Mouse (Mus musculus) midbrain, embryonic 15.5 days (tissue): ENCODE data around the gene Slc25a39. TPM values are rescaled to one million over a fixed set of nuclear protein-coding genes. Genes with fewer than 3 reads are reported as not detected.

Source experiments
- ATAC-seq: fragments of 200-750 bp; cut with Nextera tagmentation; replicated peaks from 2 replicates; pipeline ENCODE4 v1.8.0; 2017; ENCODE audit warnings: moderate TSS enrichment
- H3K27ac ChIP-seq: fragments of 300-500 bp; sonication (generic); 2 replicates; pipeline ENCODE4 v1.5.1; 2015; ENCODE audit warnings: mild to moderate bottlenecking, inconsistent platforms
- H3K27me3 ChIP-seq: fragments of 300-500 bp; sonication (generic); replicated peaks from 2 replicates; pipeline ENCODE4 v1.6.1; 2015; ENCODE audit warnings: inconsistent platforms
- H3K36me3 ChIP-seq: fragments of 300-500 bp; sonication (generic); replicated peaks from 2 replicates; pipeline ENCODE4 v1.6.1; 2015; ENCODE audit warnings: inconsistent platforms
- H3K4me1 ChIP-seq: fragments of 300-500 bp; sonication (generic); 2 replicates; pipeline ENCODE4 v1.6.1; 2015; ENCODE audit warnings: inconsistent platforms
- H3K4me2 ChIP-seq: fragments of 300-500 bp; sonication (generic); 2 replicates; pipeline ENCODE4 v1.6.1; 2015; ENCODE audit warnings: inconsistent platforms, mild to moderate bottlenecking, moderate library complexity
- H3K4me3 ChIP-seq: fragments of 300-500 bp; sonication (generic); 2 replicates; pipeline ENCODE4 v1.5.1; 2015; ENCODE audit warnings: mild to moderate bottlenecking, inconsistent platforms
- H3K9ac ChIP-seq: fragments of 300-500 bp; sonication (generic); 2 replicates; pipeline ENCODE4 v1.6.1; 2015; ENCODE audit warnings: mild to moderate bottlenecking, inconsistent platforms
- H3K9me3 ChIP-seq: fragments of 300-500 bp; sonication (generic); 2 replicates; pipeline ENCODE4 v1.6.1; 2016; ENCODE audit warnings: inconsistent platforms
- WGBS: fragments of 180-500 bp; shearing (Covaris S2); methylation state at CpG from one replicate; pipeline ENCODE4 v1.1.7; 2015; ENCODE audit warnings: mixed read lengths; 5-methylcytosine and 5-hydroxymethylcytosine counted together
- polyA plus RNA-seq: library from polyadenylated mRNA; unstranded; fragments of >200 nt; fragmentation: Nextera tagmentation; extraction: Ambion mirVana; gene quantifications from 2 replicates; pipeline ENCODE4 v1.2.1, GENCODE M21; 2015

Slc25a39 gene
- polyA plus RNA-seq, 1 experiment from 2014 or later: 146 TPM

DNA sequence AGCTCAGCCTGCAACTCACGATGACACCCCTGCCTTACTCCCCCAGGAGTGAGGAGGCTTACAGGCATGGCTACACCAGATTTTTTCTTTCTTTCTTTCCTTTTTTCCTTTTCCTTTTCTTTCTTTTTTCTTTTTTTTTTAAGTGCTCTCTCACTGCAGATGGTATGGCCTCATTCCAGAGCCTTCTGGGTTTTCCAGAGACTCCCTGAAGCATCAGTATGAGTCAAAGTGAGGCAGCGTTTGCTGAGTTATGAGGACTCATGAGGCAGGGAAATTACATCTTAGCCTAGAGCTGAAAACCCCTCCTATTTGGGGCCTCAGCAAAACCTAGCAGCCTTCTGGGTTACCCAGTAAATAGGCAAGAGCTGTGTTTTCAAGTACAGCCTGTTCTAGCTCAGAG lies 23.3 kb downstream of the Slc25a39 start:
- WGBS: 82% methylated on average over 2 of the region's 2 CpGs
- Histone ChIP-seq H3K4me3 (no peak overlapping the region), H3K27me3 (no peaks in the 10 kb centered on the region), H3K9ac (no peak overlapping the region), H3K27ac (no peak overlapping the region), H3K9me3 (no peaks in the 10 kb centered on the region), H3K4me1 (no peaks in the 10 kb centered on the region), H3K4me2 (no peak overlapping the region), H3K36me3 (no peaks in the 10 kb centered on the region)
- ATAC-seq: no peak

- no peaks in the 10 kb centered on the region for H3K36me3 ChIP-seq
- H3K4me2 ChIP-seq: no peak overlapping the region
- H3K4me1 ChIP-seq: no peaks in the 10 kb centered on the region
- no peak overlapping the region for H3K9ac ChIP-seq
- no peaks in the 10 kb centered on the region for H3K27me3 ChIP-seq
- H3K4me3 ChIP-seq: no peak overlapping the region
- ATAC-seq: no peak
- H3K9me3 ChIP-seq: no peaks in the 10 kb centered on the region
- 90% methylated on average over 1 of the region's 1 CpGs for WGBS
- H3K27ac ChIP-seq: no peak overlapping the region
Measured at GRCm38 (mm10) chr11:102383365-102384136, 24.2 kb downstream of the Slc25a39 start.

- H3K36me3 ChIP-seq: no peaks in the 10 kb centered on the region
- no peaks in the 10 kb centered on the region for H3K9me3 ChIP-seq
- H3K4me3 ChIP-seq: no peak overlapping the region
- H3K9ac ChIP-seq: no peak overlapping the region
- no peak overlapping the region for H3K27ac ChIP-seq
- no peaks in the 10 kb centered on the region for H3K4me1 ChIP-seq
- WGBS: 90% methylated on average over 3 of the region's 3 CpGs
- no peaks in the 10 kb centered on the region for H3K27me3 ChIP-seq
- no peak overlapping the region for H3K4me2 ChIP-seq
- no peak for ATAC-seq
Measured at GRCm38 (mm10) chr11:102382794-102383193, 25.0 kb downstream of the Slc25a39 start.

DNA sequence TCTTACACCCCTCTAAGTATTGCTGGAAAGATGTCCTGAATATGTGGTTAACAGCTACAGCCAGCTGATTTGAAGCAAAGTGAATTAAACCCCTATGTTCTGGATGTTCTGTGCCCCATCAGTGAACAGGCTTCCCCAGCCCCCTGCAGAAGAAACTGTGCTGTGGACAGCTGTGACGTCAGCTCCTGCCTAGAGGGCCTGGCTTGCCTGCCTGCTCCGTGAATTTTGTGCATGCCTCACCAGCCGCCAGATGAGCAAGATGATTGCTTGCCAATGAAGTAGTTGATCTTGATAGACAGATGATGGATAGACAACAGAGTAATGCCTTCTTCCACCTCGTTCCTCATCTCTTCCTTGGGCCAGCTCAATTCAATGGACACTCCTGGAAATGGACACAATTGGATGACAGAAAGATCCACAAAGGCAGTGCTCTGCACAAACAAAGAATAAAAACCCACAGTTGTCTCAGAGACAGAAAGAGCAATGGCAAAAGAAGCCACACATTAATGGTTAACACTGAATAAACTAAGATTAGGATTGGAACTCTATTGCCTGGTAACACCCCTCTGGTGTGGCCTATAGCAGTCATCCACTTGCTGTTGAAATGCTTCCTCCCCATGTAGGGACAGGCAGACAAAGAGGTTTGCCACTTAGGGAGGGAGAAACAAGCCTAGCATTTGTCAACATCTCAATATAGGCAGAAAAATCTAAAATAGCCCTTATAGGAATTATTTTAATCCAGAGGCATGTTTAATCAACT lies 26.2 kb downstream of the Slc25a39 start:
- no peak overlapping the region for H3K4me2 ChIP-seq
- no peaks in the 10 kb centered on the region for H3K4me1 ChIP-seq
- WGBS: 53% methylated on average over 4 of the region's 4 CpGs
- H3K9ac ChIP-seq: no peak overlapping the region
- H3K9me3 ChIP-seq: no peaks in the 10 kb centered on the region
- ATAC-seq: no peak
- no peak overlapping the region for H3K4me3 ChIP-seq
- H3K27me3 ChIP-seq: no peaks in the 10 kb centered on the region
- H3K36me3 ChIP-seq: no peaks in the 10 kb centered on the region
- no peak overlapping the region for H3K27ac ChIP-seq

DNA sequence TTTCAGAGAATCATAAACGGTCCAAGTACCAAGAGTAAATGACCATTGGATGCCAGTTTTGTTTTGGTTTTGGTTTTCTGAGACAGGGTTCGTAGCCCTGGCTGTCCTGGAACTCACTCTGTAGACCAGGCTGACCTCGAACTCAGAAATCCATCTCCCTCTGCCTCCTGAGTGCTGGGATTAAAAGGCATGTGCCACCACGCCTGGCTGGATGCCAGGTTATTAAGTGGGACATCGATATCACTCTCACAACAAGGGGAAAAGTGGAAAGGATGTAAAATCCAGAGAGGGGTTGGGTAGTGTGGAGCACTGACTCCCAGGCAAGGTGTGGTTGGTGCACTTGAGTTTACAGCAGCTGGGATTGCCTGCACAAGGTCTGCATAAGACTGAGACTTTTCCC lies 27.7 kb downstream of the Slc25a39 start:
- H3K9me3 ChIP-seq: no peaks in the 10 kb centered on the region
- H3K27ac ChIP-seq: no peak overlapping the region
- no peak overlapping the region for H3K4me2 ChIP-seq
- peaks cover 8% of the 10 kb centered on the region for H3K4me1 ChIP-seq
- ATAC-seq: no peak
- H3K4me3 ChIP-seq: no peak overlapping the region
- H3K36me3 ChIP-seq: no peaks in the 10 kb centered on the region
- H3K27me3 ChIP-seq: no peaks in the 10 kb centered on the region
- 72% methylated on average over 5 of the region's 5 CpGs for WGBS
- H3K9ac ChIP-seq: no peak overlapping the region

DNA sequence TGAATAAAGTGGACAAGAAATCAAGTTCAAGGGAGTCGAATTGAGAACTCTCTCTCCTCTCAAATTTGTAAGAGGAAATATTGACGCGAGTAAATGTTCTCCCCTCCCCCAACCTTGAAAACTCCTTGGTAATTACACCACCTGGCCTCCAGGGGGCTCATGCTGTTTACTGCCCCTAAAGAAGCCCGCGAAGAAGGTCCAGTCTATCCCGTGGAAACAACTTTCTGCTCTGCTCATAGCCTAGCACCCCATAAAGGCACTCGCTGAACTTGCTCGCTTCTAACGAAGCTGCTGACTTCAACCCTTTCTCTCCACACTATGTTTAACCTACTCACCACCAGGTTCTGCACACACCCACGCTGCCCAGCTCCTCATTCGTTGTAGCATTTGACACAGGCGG lies 30.6 kb downstream of the Slc25a39 start:
- WGBS: 64% methylated on average over 12 of the region's 12 CpGs
- no peak for ATAC-seq
- no peak overlapping the region for H3K4me2 ChIP-seq
- peaks cover 8% of the 10 kb centered on the region for H3K4me1 ChIP-seq
- H3K27me3 ChIP-seq: no peaks in the 10 kb centered on the region
- no peak overlapping the region for H3K27ac ChIP-seq
- no peak overlapping the region for H3K9ac ChIP-seq
- no peaks in the 10 kb centered on the region for H3K36me3 ChIP-seq
- no peaks in the 10 kb centered on the region for H3K9me3 ChIP-seq
- no peak overlapping the region for H3K4me3 ChIP-seq

GRCm38 (mm10) chr11:102376196-102376835 lies 31.4 kb downstream of the Slc25a39 start:
- Histone ChIP-seq H3K4me1 (peaks cover 8% of the 10 kb centered on the region), H3K4me3 (no peak overlapping the region), H3K36me3 (no peaks in the 10 kb centered on the region), H3K27ac (no peak overlapping the region), H3K9me3 (no peaks in the 10 kb centered on the region), H3K27me3 (no peaks in the 10 kb centered on the region), H3K9ac (no peak overlapping the region), H3K4me2 (peak overlapping the region; percentile 39)
- ATAC-seq: no peak
- 13% methylated on average over 8 of the region's 8 CpGs for WGBS

DNA sequence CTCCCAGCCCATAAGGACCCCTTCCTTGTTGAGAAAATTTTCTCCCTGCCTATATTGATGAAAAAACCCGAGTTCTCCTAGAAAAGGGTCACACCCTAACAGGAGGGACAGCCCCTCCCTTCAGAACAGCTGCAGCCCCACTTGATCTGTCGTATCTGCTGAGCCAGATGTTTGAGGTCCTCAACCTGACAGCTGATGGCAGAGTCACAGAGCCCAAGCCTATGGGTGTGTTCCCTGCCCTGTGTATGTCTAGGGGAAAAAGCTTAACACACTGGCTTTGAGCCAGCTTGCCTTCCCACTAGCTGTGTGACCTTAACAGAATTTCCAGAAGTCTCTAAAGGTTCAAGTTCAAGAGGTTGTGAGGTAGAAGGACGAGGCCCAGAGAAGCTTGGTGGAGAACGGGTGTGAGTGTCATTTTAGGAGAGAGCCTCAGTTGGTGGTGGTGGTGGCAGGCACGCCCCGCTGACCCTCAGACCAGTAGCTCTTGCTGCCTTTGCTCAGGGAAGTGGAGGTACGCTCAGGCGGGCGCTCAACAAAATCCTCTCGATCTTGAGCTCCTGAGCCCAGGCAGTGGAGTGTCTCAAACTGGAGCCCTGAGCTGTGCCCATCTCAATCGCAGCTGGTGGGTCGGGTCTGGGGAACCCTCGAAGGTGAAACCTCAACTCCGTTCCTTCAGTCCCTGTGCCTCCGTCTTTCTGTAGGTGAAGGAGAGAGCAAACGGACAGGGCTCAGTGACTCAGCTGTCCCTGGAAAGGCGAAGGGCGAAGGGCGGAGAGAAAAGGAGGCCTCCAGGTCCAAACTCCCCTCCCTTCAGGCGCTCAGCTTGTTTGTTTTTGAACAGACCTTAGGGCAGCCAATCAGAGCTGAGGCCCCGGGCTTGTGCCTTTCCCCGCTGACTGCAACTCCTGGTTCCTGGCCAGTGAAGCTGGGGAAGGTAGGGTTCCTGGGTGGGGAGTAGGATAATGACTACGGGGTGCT lies 32.3 kb downstream of the Slc25a39 start:
- no peak overlapping the region for H3K4me3 ChIP-seq
- H3K4me1 ChIP-seq: peaks cover 8% of the 10 kb centered on the region
- 7% methylated on average over 23 of the region's 23 CpGs for WGBS

DNA sequence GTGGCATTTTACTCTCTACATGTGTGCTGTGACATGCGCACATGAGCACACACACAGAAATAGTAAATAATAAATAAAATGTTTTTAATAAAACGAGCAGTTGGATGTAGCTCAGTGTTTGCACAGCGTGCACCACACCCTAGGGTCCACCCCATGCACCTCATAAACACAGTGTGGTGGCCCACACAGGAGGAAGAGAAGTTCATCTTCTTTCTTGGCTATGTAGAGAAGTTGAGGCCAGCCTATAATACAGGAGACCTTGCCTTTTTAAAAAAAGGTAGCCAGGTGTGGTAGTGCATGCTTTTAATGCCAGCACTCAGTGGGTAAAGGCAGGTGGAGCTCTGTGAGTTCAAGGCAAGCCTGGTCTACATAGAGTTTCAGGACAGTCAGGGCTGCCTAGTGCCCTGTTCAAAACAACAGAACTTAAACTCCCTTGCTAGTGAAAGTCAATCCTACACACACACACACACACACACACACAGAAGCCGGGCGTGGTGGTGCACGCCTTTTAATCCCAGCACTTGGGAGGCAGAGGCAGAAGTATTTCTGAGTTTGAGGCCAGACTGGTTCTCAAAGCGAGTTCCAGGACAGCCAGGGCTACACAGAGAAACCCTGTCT lies 33.5 kb downstream of the Slc25a39 start:
- Histone ChIP-seq H3K27ac (no peak overlapping the region), H3K9me3 (no peaks in the 10 kb centered on the region), H3K4me2 (no peak overlapping the region), H3K4me3 (no peak overlapping the region), H3K27me3 (no peaks in the 10 kb centered on the region), H3K9ac (no peak overlapping the region), H3K4me1 (peaks cover 8% of the 10 kb centered on the region), H3K36me3 (no peaks in the 10 kb centered on the region)
- no peak for ATAC-seq
- 76% methylated on average over 7 of the region's 7 CpGs for WGBS

More for the DNA sequence above, 32.3 kb downstream of the Slc25a39 start:
- no peak overlapping the region; the same call in 1 of the 2 replicates for H3K9ac ChIP-seq
- H3K4me2 ChIP-seq: peak overlapping the region; percentile 39
- no peak overlapping the region for H3K27ac ChIP-seq
- no peaks in the 10 kb centered on the region for H3K27me3 ChIP-seq
- H3K36me3 ChIP-seq: no peaks in the 10 kb centered on the region
- ATAC-seq: no peak
- H3K9me3 ChIP-seq: no peaks in the 10 kb centered on the region

- WGBS: 36% methylated on average over 2 of the region's 2 CpGs
- Histone ChIP-seq H3K27ac (no peak overlapping the region), H3K4me3 (no peak overlapping the region), H3K9me3 (no peaks in the 10 kb centered on the region), H3K36me3 (no peaks in the 10 kb centered on the region), H3K9ac (no peak overlapping the region), H3K4me1 (peaks cover 8% of the 10 kb centered on the region), H3K27me3 (no peaks in the 10 kb centered on the region), H3K4me2 (no peak overlapping the region)
- ATAC-seq: no peak
Measured at GRCm38 (mm10) chr11:102373646-102374045, 34.1 kb downstream of the Slc25a39 start.

- no peak for ATAC-seq
- no peaks in the 10 kb centered on the region for H3K36me3 ChIP-seq
- H3K27me3 ChIP-seq: no peaks in the 10 kb centered on the region
- no peak overlapping the region for H3K27ac ChIP-seq
- no peak overlapping the region for H3K4me2 ChIP-seq
- 41% methylated on average over 14 of the region's 14 CpGs for WGBS
- peaks cover 8% of the 10 kb centered on the region for H3K4me1 ChIP-seq
- no peak overlapping the region for H3K9ac ChIP-seq
- H3K9me3 ChIP-seq: no peaks in the 10 kb centered on the region
- H3K4me3 ChIP-seq: no peak overlapping the region
Measured at GRCm38 (mm10) chr11:102372936-102373335, 34.8 kb downstream of the Slc25a39 start.
